Mouse (Mus musculus): ENCODE results near the gene Frmd4b. TPM values are rescaled to one million over a fixed set of nuclear protein-coding genes. Genes with fewer than 3 reads are reported as not detected.

Frmd4b gene
- polyA plus RNA-seq, 1 experiment: 4.8 TPM

GRCm38 (mm10) chr6:97400446-97400845, 216.9 kb downstream of the Frmd4b start:
- H3K4me1 ChIP-seq (ENCODE audit: control insufficient read depth, insufficient read depth, insufficient read length, low read length): peaks cover 13% of the 10 kb centered on the region; the same call in 1 of the 2 replicates
- no peak overlapping the region for H3K4me3 ChIP-seq (ENCODE audit: low read depth, low read length)
- H3K36me3 ChIP-seq (ENCODE audit: control insufficient read depth, insufficient read depth, low read length): no peaks in the 10 kb centered on the region
- WGBS: 97% methylated on average over 6 of the region's 6 CpGs
- H3K27me3 ChIP-seq (ENCODE audit: control insufficient read depth, insufficient read depth, low read length): no peaks in the 10 kb centered on the region
- TF ChIP-seq CTCF (IDR thresholded peaks at IDR 0.05; ENCODE audit: extremely low read depth, insufficient read length, insufficient replicate concordance, low read depth, low read length) (no peak), POLR2A (IDR thresholded peaks at IDR 0.05; ENCODE audit: low read depth, low read length) (no peak)
- no peak overlapping the region for H3K27ac ChIP-seq (ENCODE audit: insufficient read depth, low read depth, low read length)

GRCm38 (mm10) chr6:97397935-97398334, 219.4 kb downstream of the Frmd4b start:
- peaks cover 13% of the 10 kb centered on the region; the same call in 1 of the 2 replicates for H3K4me1 ChIP-seq (ENCODE audit: control insufficient read depth, insufficient read depth, insufficient read length, low read length)
- TF ChIP-seq POLR2A (IDR thresholded peaks at IDR 0.05; ENCODE audit: low read depth, low read length) (no peak), CTCF (IDR thresholded peaks at IDR 0.05; ENCODE audit: extremely low read depth, insufficient read length, insufficient replicate concordance, low read depth, low read length) (no peak)
- H3K36me3 ChIP-seq (ENCODE audit: control insufficient read depth, insufficient read depth, low read length): no peaks in the 10 kb centered on the region
- H3K27ac ChIP-seq (ENCODE audit: insufficient read depth, low read depth, low read length): no peak overlapping the region
- H3K4me3 ChIP-seq (ENCODE audit: low read depth, low read length): no peak overlapping the region
- no peaks in the 10 kb centered on the region for H3K27me3 ChIP-seq (ENCODE audit: control insufficient read depth, insufficient read depth, low read length)
- WGBS: 64% methylated on average over 4 of the region's 4 CpGs

DNA sequence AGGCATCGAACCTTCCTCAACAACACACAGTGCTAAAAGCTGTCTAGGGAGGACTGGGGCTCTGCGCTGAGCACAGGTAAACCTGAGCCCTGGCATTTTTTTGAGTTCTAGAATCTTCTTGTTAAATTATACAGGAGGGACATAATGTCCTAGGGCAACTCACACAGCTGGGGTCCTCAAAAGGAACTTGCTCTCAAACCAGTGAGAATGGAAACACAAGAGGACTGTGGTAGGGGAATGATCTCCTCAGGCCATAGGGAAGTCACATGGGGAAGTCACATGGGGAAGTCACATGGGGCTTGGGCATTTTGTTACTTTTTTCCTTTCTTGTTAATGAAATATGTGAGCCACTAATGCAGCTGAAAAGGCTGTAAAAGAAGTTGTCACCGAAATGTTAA, 220.4 kb downstream of the Frmd4b start:
- H3K27me3 ChIP-seq (ENCODE audit: control insufficient read depth, insufficient read depth, low read length): no peaks in the 10 kb centered on the region
- TF ChIP-seq CTCF (IDR thresholded peaks at IDR 0.05; ENCODE audit: extremely low read depth, insufficient read length, insufficient replicate concordance, low read depth, low read length): no peak
- no peak for TF ChIP-seq POLR2A (IDR thresholded peaks at IDR 0.05; ENCODE audit: low read depth, low read length)
- no peaks in the 10 kb centered on the region for H3K36me3 ChIP-seq (ENCODE audit: control insufficient read depth, insufficient read depth, low read length)
- H3K27ac ChIP-seq (ENCODE audit: insufficient read depth, low read depth, low read length): no peak overlapping the region
- 84% methylated on average over 3 of the region's 3 CpGs for WGBS
- H3K4me1 ChIP-seq (ENCODE audit: control insufficient read depth, insufficient read depth, insufficient read length, low read length): peaks cover 13% of the 10 kb centered on the region; the same call in 1 of the 2 replicates
- no peak overlapping the region for H3K4me3 ChIP-seq (ENCODE audit: low read depth, low read length)

DNA sequence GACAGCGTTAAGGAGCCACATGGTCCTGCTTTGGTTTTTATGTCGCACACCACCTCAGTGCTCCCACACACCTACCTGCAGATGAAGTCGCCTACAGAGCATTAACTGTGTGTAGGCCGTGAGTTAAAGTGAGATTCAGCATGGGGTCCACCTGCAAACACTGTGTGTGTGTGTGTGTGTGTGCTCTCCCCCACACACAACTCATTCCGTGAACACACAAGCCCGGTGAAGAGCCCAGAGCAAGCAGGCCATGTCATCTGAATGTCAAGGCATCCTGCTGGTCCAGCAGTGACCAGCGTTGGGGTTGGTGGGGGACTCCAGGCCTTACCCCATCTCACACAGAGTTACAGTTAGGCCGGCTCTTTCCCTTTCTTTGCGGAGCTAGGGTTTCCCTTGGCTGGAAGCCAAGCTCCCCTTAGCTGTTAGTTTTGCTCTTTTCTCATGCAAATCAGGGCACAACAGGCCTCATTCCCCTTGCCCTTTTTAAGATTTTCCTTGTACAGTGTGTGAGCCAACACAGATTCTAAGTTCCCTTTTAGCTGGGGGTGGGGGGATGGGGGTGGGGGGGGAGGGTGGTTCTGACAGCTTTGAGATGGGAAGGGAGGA, 220.9 kb downstream of the Frmd4b start:
- TF ChIP-seq CTCF (IDR thresholded peaks at IDR 0.05; ENCODE audit: extremely low read depth, insufficient read length, insufficient replicate concordance, low read depth, low read length) (no peak), POLR2A (IDR thresholded peaks at IDR 0.05; ENCODE audit: low read depth, low read length) (no peak)
- no peak overlapping the region for H3K4me3 ChIP-seq (ENCODE audit: low read depth, low read length)
- H3K27me3 ChIP-seq (ENCODE audit: control insufficient read depth, insufficient read depth, low read length): no peaks in the 10 kb centered on the region
- H3K27ac ChIP-seq (ENCODE audit: insufficient read depth, low read depth, low read length): no peak overlapping the region
- 62% methylated on average over 9 of the region's 9 CpGs for WGBS
- no peaks in the 10 kb centered on the region for H3K36me3 ChIP-seq (ENCODE audit: control insufficient read depth, insufficient read depth, low read length)
- H3K4me1 ChIP-seq (ENCODE audit: control insufficient read depth, insufficient read depth, insufficient read length, low read length): peaks cover 13% of the 10 kb centered on the region; the same call in 1 of the 2 replicates

GRCm38 (mm10) chr6:97395477-97396350, 221.6 kb downstream of the Frmd4b start:
- Histone ChIP-seq H3K27me3 (ENCODE audit: control insufficient read depth, insufficient read depth, low read length) (no peaks in the 10 kb centered on the region), H3K36me3 (ENCODE audit: control insufficient read depth, insufficient read depth, low read length) (no peaks in the 10 kb centered on the region), H3K4me3 (ENCODE audit: low read depth, low read length) (no peak overlapping the region), H3K4me1 (ENCODE audit: control insufficient read depth, insufficient read depth, insufficient read length, low read length) (peaks cover 13% of the 10 kb centered on the region; the same call in 1 of the 2 replicates), H3K27ac (ENCODE audit: insufficient read depth, low read depth, low read length) (no peak overlapping the region)
- no peak for TF ChIP-seq CTCF (IDR thresholded peaks at IDR 0.05; ENCODE audit: extremely low read depth, insufficient read length, insufficient replicate concordance, low read depth, low read length)
- no peak for TF ChIP-seq POLR2A (IDR thresholded peaks at IDR 0.05; ENCODE audit: low read depth, low read length)
- 35% methylated on average over 17 of the region's 17 CpGs for WGBS

GRCm38 (mm10) chr6:97394473-97395075, 222.8 kb downstream of the Frmd4b start:
- H3K27ac ChIP-seq (ENCODE audit: insufficient read depth, low read depth, low read length): no peak overlapping the region

More at GRCm38 (mm10) chr6:97394473-97395075, 222.8 kb downstream of the Frmd4b start:
- no peak overlapping the region for H3K4me3 ChIP-seq (ENCODE audit: low read depth, low read length)
- H3K4me1 ChIP-seq (ENCODE audit: control insufficient read depth, insufficient read depth, insufficient read length, low read length): peaks cover 13% of the 10 kb centered on the region; the same call in 1 of the 2 replicates
- H3K27me3 ChIP-seq (ENCODE audit: control insufficient read depth, insufficient read depth, low read length): no peaks in the 10 kb centered on the region
- no peaks in the 10 kb centered on the region for H3K36me3 ChIP-seq (ENCODE audit: control insufficient read depth, insufficient read depth, low read length)
- TF ChIP-seq POLR2A (IDR thresholded peaks at IDR 0.05; ENCODE audit: low read depth, low read length) (no peak), CTCF (IDR thresholded peaks at IDR 0.05; ENCODE audit: extremely low read depth, insufficient read length, insufficient replicate concordance, low read depth, low read length) (no peak)
- WGBS: 80% methylated on average over 12 of the region's 12 CpGs

Data from small intestine, adult 2 months (tissue).